Mouse (Mus musculus) stomach, postnatal 0 days (tissue): Measurements from ENCODE around the gene Lonrf2. TPM values are rescaled to one million over a fixed set of nuclear protein-coding genes. Genes with fewer than 3 reads are reported as not detected.

Experiments used
- ATAC-seq: fragments of 200-750 bp; cut with Nextera tagmentation; 2 replicates; pipeline ENCODE4 v1.8.0; 2017; ENCODE audit not compliant: low FRiP score, low TSS enrichment
- DNase-seq: peaks from one replicate; pipeline ENCODE4 v3.0.0-alpha.2; 2016; ENCODE audit warnings: low spot score
- H3K27ac ChIP-seq: fragments of 300-500 bp; sonication (generic); replicated peaks from 2 replicates; pipeline ENCODE4 v1.5.1; 2014; ENCODE audit warnings: mild to moderate bottlenecking, control low read depth
- H3K27me3 ChIP-seq: fragments of 300-500 bp; sonication (generic); 2 replicates; pipeline ENCODE4 v1.6.1; 2014; ENCODE audit warnings: low read length; ENCODE audit not compliant: control insufficient read depth, insufficient read depth
- H3K36me3 ChIP-seq: fragments of 300-500 bp; sonication (generic); 2 replicates; pipeline ENCODE4 v1.6.1; 2014; ENCODE audit warnings: low read length, mixed read lengths; ENCODE audit not compliant: control insufficient read depth, insufficient read depth
- H3K4me1 ChIP-seq: fragments of 300-500 bp; sonication (generic); replicated peaks from 2 replicates; pipeline ENCODE4 v1.6.1; 2014; ENCODE audit warnings: antibody characterized with exemption; ENCODE audit not compliant: control insufficient read depth, insufficient read depth
- H3K4me2 ChIP-seq: fragments of 300-500 bp; sonication (generic); replicated peaks from 2 replicates; pipeline ENCODE4 v1.6.1; 2014; ENCODE audit warnings: low read depth, mild to moderate bottlenecking, control low read depth, moderate library complexity
- H3K4me3 ChIP-seq: fragments of 300-500 bp; sonication (generic); 2 replicates; pipeline ENCODE4 v1.5.1; 2014; ENCODE audit warnings: low read depth, low read length, control low read depth
- H3K9ac ChIP-seq: fragments of 300-500 bp; sonication (generic); 2 replicates; pipeline ENCODE4 v1.6.1; 2014; ENCODE audit warnings: mild to moderate bottlenecking, low read length, control low read depth, mixed read lengths
- H3K9me3 ChIP-seq: fragments of 300-500 bp; sonication (generic); 2 replicates; pipeline ENCODE4 v1.6.1; 2016; ENCODE audit warnings: low read length; ENCODE audit not compliant: control insufficient read depth
- CTCF ChIP-seq: IDR thresholded peaks from 2 replicates; pipeline ENCODE4 v1.5.1; 2016; ENCODE audit warnings: antibody characterized with exemption, low read depth, mild to moderate bottlenecking, moderate library complexity
- EP300 ChIP-seq: optimal IDR thresholded peaks from 2 replicates; pipeline ENCODE3; 2016; ENCODE audit warnings: antibody characterized with exemption
- WGBS: fragments of 180-500 bp; shearing (Covaris S2); extraction: QIAGEN DNeasy Blood & Tissue Kit; methylation state at CpG from one replicate; pipeline ENCODE4 v1.1.7; 2014; 5-methylcytosine and 5-hydroxymethylcytosine counted together
- polyA plus RNA-seq: library from polyadenylated mRNA; unstranded; fragments of >200 nt; fragmentation: Nextera tagmentation; extraction: Ambion mirVana; gene quantifications from 2 replicates; pipeline ENCODE4 v1.2.1, GENCODE M21; 2015

Lonrf2 gene
- polyA plus RNA-seq, 1 experiment from 2014 or later, result 0.46 TPM

GRCm38 (mm10) chr1:38789988-38790602 lies 46.4 kb downstream of the Lonrf2 start:
- no peak for DNase-seq
- H3K27ac ChIP-seq, result no peak overlapping the region
- H3K9ac ChIP-seq, result no peak overlapping the region
- no peaks in the 10 kb centered on the region for H3K36me3 ChIP-seq
- H3K9me3 ChIP-seq, result no peaks in the 10 kb centered on the region
- TF ChIP-seq CTCF (no peak), EP300 (no peak)
- H3K27me3 ChIP-seq, result no peaks in the 10 kb centered on the region
- H3K4me2 ChIP-seq, result no peak overlapping the region
- H3K4me3 ChIP-seq, result no peak overlapping the region
- no peaks in the 10 kb centered on the region for H3K4me1 ChIP-seq
- no peak for ATAC-seq
- 59% methylated on average over 7 of the region's 7 CpGs for WGBS

GRCm38 (mm10) chr1:38788904-38789303 lies 47.6 kb downstream of the Lonrf2 start:
- H3K9me3 ChIP-seq, result no peaks in the 10 kb centered on the region
- WGBS, result 80% methylated on average over 3 of the region's 3 CpGs
- no peak for ATAC-seq
- H3K4me3 ChIP-seq, result no peak overlapping the region
- no peaks in the 10 kb centered on the region for H3K36me3 ChIP-seq
- H3K4me1 ChIP-seq, result no peaks in the 10 kb centered on the region
- no peak overlapping the region for H3K4me2 ChIP-seq
- no peak overlapping the region for H3K27ac ChIP-seq
- no peak for DNase-seq
- no peaks in the 10 kb centered on the region for H3K27me3 ChIP-seq
- H3K9ac ChIP-seq, result no peak overlapping the region
- TF ChIP-seq EP300 (no peak), CTCF (peak; percentile 69)

GRCm38 (mm10) chr1:38787443-38787842 lies 49.1 kb downstream of the Lonrf2 start:
- Histone ChIP-seq H3K4me1 (no peaks in the 10 kb centered on the region), H3K9ac (no peak overlapping the region), H3K4me3 (no peak overlapping the region), H3K9me3 (no peaks in the 10 kb centered on the region), H3K36me3 (no peaks in the 10 kb centered on the region), H3K27me3 (no peaks in the 10 kb centered on the region), H3K4me2 (no peak overlapping the region), H3K27ac (no peak overlapping the region)
- ATAC-seq (peak; percentile 38; the same call in 1 of the 2 replicates), DNase-seq (peak; percentile 37)
- TF ChIP-seq EP300 (no peak), CTCF (peak; percentile 97)
- WGBS, result 7% methylated on average over 5 of the region's 5 CpGs

- H3K27me3 ChIP-seq, result no peaks in the 10 kb centered on the region
- no peaks in the 10 kb centered on the region for H3K36me3 ChIP-seq
- DNase-seq, result no peak
- WGBS, result 53% methylated on average over 7 of the region's 7 CpGs
- no peaks in the 10 kb centered on the region for H3K4me1 ChIP-seq
- no peak overlapping the region for H3K9ac ChIP-seq
- H3K27ac ChIP-seq, result no peak overlapping the region
- H3K4me2 ChIP-seq, result no peak overlapping the region
- H3K4me3 ChIP-seq, result no peak overlapping the region
- ATAC-seq, result no peak
- H3K9me3 ChIP-seq, result no peaks in the 10 kb centered on the region
- TF ChIP-seq CTCF, result no peak
- no peak for TF ChIP-seq EP300
Measured at GRCm38 (mm10) chr1:38786358-38786757, 50.2 kb downstream of the Lonrf2 start.

GRCm38 (mm10) chr1:38778271-38778670 lies 58.2 kb downstream of the Lonrf2 start:
- Histone ChIP-seq H3K4me2 (no peak overlapping the region), H3K4me3 (no peak overlapping the region), H3K4me1 (no peaks in the 10 kb centered on the region), H3K27ac (no peak overlapping the region), H3K9me3 (no peaks in the 10 kb centered on the region), H3K9ac (no peak overlapping the region), H3K27me3 (no peaks in the 10 kb centered on the region), H3K36me3 (no peaks in the 10 kb centered on the region)
- WGBS, result 91% methylated on average over 1 of the region's 1 CpGs
- no peak for DNase-seq
- ATAC-seq, result no peak
- TF ChIP-seq CTCF, result peak; percentile 17; the same call in 1 of the 2 replicates
- no peak for TF ChIP-seq EP300

GRCm38 (mm10) chr1:38777500-38777899 lies 59.0 kb downstream of the Lonrf2 start:
- ATAC-seq (no peak), DNase-seq (no peak)
- WGBS, result 71% methylated on average over 7 of the region's 7 CpGs
- no peak overlapping the region for H3K4me2 ChIP-seq
- TF ChIP-seq EP300, result no peak
- no peak for TF ChIP-seq CTCF
- no peaks in the 10 kb centered on the region for H3K4me1 ChIP-seq
- no peaks in the 10 kb centered on the region for H3K27me3 ChIP-seq
- no peak overlapping the region for H3K9ac ChIP-seq
- H3K9me3 ChIP-seq, result no peaks in the 10 kb centered on the region
- H3K36me3 ChIP-seq, result no peaks in the 10 kb centered on the region
- no peak overlapping the region for H3K27ac ChIP-seq
- no peak overlapping the region for H3K4me3 ChIP-seq
